Mouse (Mus musculus) left cerebral cortex, adult 2 months (tissue): ENCODE measurements around the gene Dach2. TPM values are rescaled to one million over a fixed set of nuclear protein-coding genes. Genes with fewer than 3 reads are reported as not detected.
A peak's percentile ranks its signal among the peaks of the same experiment; 100 is the strongest.

Experiments
- DNase-seq, 2 experiments: peaks; one replicate each; pipeline ENCODE4 v3.0.0; 2021 to 2022; ENCODE audit warnings: low spot score in 2 of 2, mixed read lengths in 1 of 2; ENCODE audit errors: extremely low spot score in 1 of 2
- H3K27ac ChIP-seq: fragments of 200-600 bp; 2 replicates; pipeline ENCODE4 v1.8.1; 2022
- H3K4me3 ChIP-seq: fragments of 200-600 bp; 2 replicates; pipeline ENCODE4 v1.8.1; 2022
- CTCF ChIP-seq: fragments of 200-600 bp; IDR thresholded peaks from 2 replicates; pipeline ENCODE4 v1.8.1; 2022; ENCODE audit warnings: antibody characterized with exemption, mild to moderate bottlenecking, moderate library complexity
- intact Hi-C: fragments of 180-260 bp; cut with DNase I; formaldehyde crosslinking; loops from one replicate; pipeline ENCODE4 v1.15.1; 2025
- total RNA-seq, 2 experiments: library from RNA; stranded (reverse); gene quantifications; 2 replicates each; pipeline ENCODE4 v1.2.3; 2021

The Dach2 gene
- total RNA-seq, 2 experiments from 2014 or later: 0.45 to 0.49 TPM

GRCm38 (mm10) chrX:113687163-113687562, 389.9 kb downstream of the Dach2 start:
- Histone ChIP-seq H3K27ac (no peak overlapping the region), H3K4me3 (no peak overlapping the region)
- intact Hi-C loops: no loop called here
- no peak for TF ChIP-seq CTCF
- no peak for DNase-seq

- intact Hi-C loops: no loop called here
- no peak for TF ChIP-seq CTCF
- no peak for DNase-seq
- no peak overlapping the region for H3K4me3 ChIP-seq
- no peak overlapping the region for H3K27ac ChIP-seq
Measured at GRCm38 (mm10) chrX:113712363-113712762, 415.1 kb downstream of the Dach2 start.

GRCm38 (mm10) chrX:113724124-113724523, 426.8 kb downstream of the Dach2 start:
- Histone ChIP-seq H3K4me3 (no peak overlapping the region), H3K27ac (no peak overlapping the region)
- no peak for TF ChIP-seq CTCF
- DNase-seq: no peak
- intact Hi-C loops: no loop called here

GRCm38 (mm10) chrX:113747122-113747521, 449.8 kb downstream of the Dach2 start:
- intact Hi-C loops: no loop called here
- Histone ChIP-seq H3K27ac (no peak overlapping the region), H3K4me3 (no peak overlapping the region)
- no peak for DNase-seq
- TF ChIP-seq CTCF: no peak

GRCm38 (mm10) chrX:113792264-113792663, 495.0 kb downstream of the Dach2 start:
- no peak overlapping the region for H3K27ac ChIP-seq
- intact Hi-C loops: no loop called here
- DNase-seq: no peak
- no peak overlapping the region for H3K4me3 ChIP-seq
- TF ChIP-seq CTCF: peak; percentile 39

- TF ChIP-seq CTCF: no peak
- no peak for DNase-seq
- intact Hi-C loops: no loop called here
- H3K27ac ChIP-seq: no peak overlapping the region
- H3K4me3 ChIP-seq: no peak overlapping the region
Measured at GRCm38 (mm10) chrX:113810369-113810768, 513.1 kb downstream of the Dach2 start.

- Histone ChIP-seq H3K4me3 (no peak overlapping the region), H3K27ac (no peak overlapping the region)
- DNase-seq: no peak
- intact Hi-C loops: no loop called here
- TF ChIP-seq CTCF: no peak
Measured at GRCm38 (mm10) chrX:113826810-113827209, 529.5 kb downstream of the Dach2 start.

- intact Hi-C loops: no loop called here
- no peak for TF ChIP-seq CTCF
- Histone ChIP-seq H3K4me3 (no peak overlapping the region), H3K27ac (no peak overlapping the region)
- no peak for DNase-seq
Measured at GRCm38 (mm10) chrX:113833062-113833461, 535.8 kb downstream of the Dach2 start.

- no peak for DNase-seq
- H3K4me3 ChIP-seq: no peak overlapping the region
- no peak overlapping the region for H3K27ac ChIP-seq
- no peak for TF ChIP-seq CTCF
- intact Hi-C loops: no loop called here
Measured at GRCm38 (mm10) chrX:113867835-113868495, 570.7 kb downstream of the Dach2 start.

Other genes starting within 250 kb of the Dach2 start
- gene Chm, start 112.0 kb upstream of the Dach2 start, total RNA-seq: 10 to 100 TPM; 36.8 to 43.5 TPM